Mouse (Mus musculus) hindbrain, embryonic 14.5 days (tissue): Measurements from ENCODE around the gene Ip6k1. TPM values are rescaled to one million over a fixed set of nuclear protein-coding genes. Genes with fewer than 3 reads are reported as not detected.

ENCODE experiments used
- ATAC-seq: fragments of 200-750 bp; cut with Nextera tagmentation; 2 replicates; pipeline ENCODE4 v1.8.0; 2017; ENCODE audit warnings: moderate number of reproducible peaks, mild to moderate bottlenecking, moderate TSS enrichment, moderate library complexity; ENCODE audit not compliant: low FRiP score
- DNase-seq: peaks from one replicate; pipeline ENCODE4 v3.0.0-alpha.2; 2015; ENCODE audit warnings: low spot score
- H3K27ac ChIP-seq: fragments of 300-500 bp; sonication (generic); 2 replicates; pipeline ENCODE4 v1.5.1; 2014; ENCODE audit warnings: mild to moderate bottlenecking, moderate library complexity
- H3K27me3 ChIP-seq: fragments of 300-500 bp; sonication (generic); 2 replicates; pipeline ENCODE4 v1.6.1; 2014; ENCODE audit warnings: mild to moderate bottlenecking, low read length, mixed read lengths; ENCODE audit not compliant: control insufficient read depth, insufficient read depth
- H3K36me3 ChIP-seq: fragments of 300-500 bp; sonication (generic); replicated peaks from 2 replicates; pipeline ENCODE4 v1.6.1; 2014; ENCODE audit not compliant: control insufficient read depth, insufficient read depth
- H3K4me1 ChIP-seq: fragments of 300-500 bp; sonication (generic); replicated peaks from 2 replicates; pipeline ENCODE4 v1.6.1; 2014; ENCODE audit warnings: antibody characterized with exemption, low read length, mixed read lengths; ENCODE audit not compliant: control insufficient read depth, insufficient read depth
- H3K4me2 ChIP-seq: fragments of 300-500 bp; sonication (generic); replicated peaks from 2 replicates; pipeline ENCODE4 v1.6.1; 2014; ENCODE audit warnings: mild to moderate bottlenecking, moderate library complexity
- H3K4me3 ChIP-seq: fragments of 300-500 bp; sonication (generic); replicated peaks from 2 replicates; pipeline ENCODE4 v1.5.1; 2014; ENCODE audit warnings: mild to moderate bottlenecking, low read length
- H3K9ac ChIP-seq: fragments of 300-500 bp; sonication (generic); 2 replicates; pipeline ENCODE4 v1.6.1; 2014
- H3K9me3 ChIP-seq: fragments of 300-500 bp; sonication (generic); 2 replicates; pipeline ENCODE4 v1.6.1; 2016; ENCODE audit warnings: low read length; ENCODE audit not compliant: control insufficient read depth
- WGBS: fragments of 180-500 bp; shearing (Covaris S2); extraction: QIAGEN DNeasy Blood & Tissue Kit; methylation state at CpG from one replicate; pipeline ENCODE4 v1.1.7; 2014; 5-methylcytosine and 5-hydroxymethylcytosine counted together
- microRNA-seq: library from miRNA; unstranded; fragments of <30 nt; microRNA quantifications from one replicate; pipeline ENCODE4, GENCODE M21; 2016
- polyA plus RNA-seq: library from polyadenylated mRNA; unstranded; fragments of >200 nt; fragmentation: Nextera tagmentation; extraction: Ambion mirVana; gene quantifications from 2 replicates; pipeline ENCODE4 v1.2.1, GENCODE M21; 2014

The Ip6k1 gene
- polyA plus RNA-seq, 1 experiment from 2014 or later = 55.4 TPM

DNA sequence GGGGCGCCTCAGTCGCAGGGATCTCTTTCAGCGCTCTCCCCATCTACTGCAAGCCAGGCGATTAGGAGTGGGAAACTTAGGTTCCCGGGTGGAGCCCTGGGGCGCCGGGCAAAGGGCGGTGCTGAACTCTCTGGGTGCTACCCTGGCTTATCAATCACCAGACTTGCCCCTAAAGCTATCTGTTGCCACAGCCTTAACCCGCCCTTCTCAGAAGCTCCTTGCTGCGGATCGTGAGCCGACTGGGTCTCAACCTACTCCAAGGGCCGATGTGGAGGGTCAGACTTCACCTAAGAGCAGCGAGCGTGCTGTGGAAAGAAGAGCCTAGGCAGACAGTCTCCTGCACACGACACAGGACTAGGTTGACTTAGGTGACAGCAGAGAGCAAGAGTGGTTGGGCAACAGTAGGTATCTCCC is 92.7 kb downstream of the Ip6k1 start:
- DNase-seq = no peak

DNA sequence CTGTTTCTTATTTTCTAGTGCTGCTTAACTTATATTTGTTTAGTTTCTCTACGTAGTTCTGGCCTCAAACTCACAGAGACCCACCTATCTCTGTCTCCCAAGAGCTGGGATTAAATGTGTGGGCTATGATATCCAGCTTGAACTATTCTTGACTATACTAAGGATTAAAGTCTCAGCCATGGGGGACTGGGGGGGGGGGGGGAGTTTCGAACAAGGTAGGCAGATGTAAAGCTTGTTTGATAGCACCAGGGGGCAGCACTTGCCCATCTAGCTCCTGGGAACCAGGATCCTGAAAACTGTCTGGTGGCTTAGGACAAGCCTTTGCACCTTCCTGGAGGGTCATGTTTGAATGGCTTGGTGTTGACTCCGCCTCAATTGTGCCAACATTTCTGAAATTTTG is 93.2 kb downstream of the Ip6k1 start:
- peaks cover 53% of the 10 kb centered on the region for H3K36me3 ChIP-seq

More for the DNA sequence above, 92.7 kb downstream of the Ip6k1 start:
- Histone ChIP-seq H3K4me2 (peak overlapping the region; percentile 80), H3K9me3 (no peaks in the 10 kb centered on the region), H3K4me3 (peak overlapping the region; percentile 59), H3K9ac (peak overlapping the region; percentile 73), H3K36me3 (peaks cover 57% of the 10 kb centered on the region), H3K4me1 (peaks cover 16% of the 10 kb centered on the region), H3K27ac (peak overlapping the region; percentile 64; the same call in 1 of the 2 replicates), H3K27me3 (no peaks in the 10 kb centered on the region)
- peak; percentile 3; the same call in 1 of the 2 replicates for ATAC-seq
- under 1% methylated on average over 16 of the region's 16 CpGs for WGBS

DNA sequence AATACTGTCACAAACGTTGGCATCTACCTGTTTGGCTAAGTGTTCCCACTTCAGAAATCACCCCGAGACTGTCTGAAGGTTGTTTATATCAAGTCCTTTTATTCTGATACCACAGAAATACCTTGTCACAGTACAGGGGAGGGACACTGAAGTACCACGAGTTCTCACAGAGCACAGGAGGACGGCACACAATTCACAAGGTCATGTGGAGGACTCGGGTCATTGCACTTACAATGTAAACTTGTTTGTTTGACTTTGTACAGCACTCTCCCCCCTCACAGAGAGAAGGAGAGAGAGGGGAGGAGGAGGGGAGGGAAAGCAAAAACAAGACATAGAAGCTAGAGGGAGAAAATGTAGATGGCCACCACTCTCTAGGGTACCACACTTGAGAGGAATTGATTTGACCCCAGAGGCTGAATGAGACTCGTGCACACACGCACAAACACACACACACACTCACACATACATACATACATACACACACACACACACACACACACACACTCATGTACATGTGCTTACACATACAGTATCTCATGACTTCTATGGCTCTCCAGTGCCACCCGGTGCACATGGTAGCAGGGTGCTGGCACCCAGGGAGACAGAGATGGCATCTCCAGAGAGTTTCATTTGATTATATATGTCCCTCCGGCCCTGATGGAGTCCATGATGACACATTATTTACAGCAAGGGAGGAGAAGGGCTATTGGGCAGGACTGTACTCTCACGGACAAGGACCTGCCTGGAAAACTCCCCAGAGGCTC is 93.8 kb downstream of the Ip6k1 start:
- H3K36me3 ChIP-seq = peaks cover 50% of the 10 kb centered on the region
- H3K4me1 ChIP-seq = peaks cover 16% of the 10 kb centered on the region
- no peak overlapping the region for H3K4me3 ChIP-seq
- no peak for DNase-seq
- no peak overlapping the region for H3K4me2 ChIP-seq
- H3K27ac ChIP-seq = no peak overlapping the region
- ATAC-seq = no peak
- H3K9ac ChIP-seq = no peak overlapping the region
- WGBS = 63% methylated on average over 10 of the region's 10 CpGs
- no peaks in the 10 kb centered on the region for H3K27me3 ChIP-seq
- H3K9me3 ChIP-seq = no peaks in the 10 kb centered on the region

More for the DNA sequence above, 93.2 kb downstream of the Ip6k1 start:
- DNase-seq (peak; percentile 74), ATAC-seq (no peak)
- Histone ChIP-seq H3K4me2 (peak overlapping the region; percentile 80), H3K27ac (no peak overlapping the region), H3K9me3 (no peaks in the 10 kb centered on the region), H3K27me3 (no peaks in the 10 kb centered on the region), H3K9ac (no peak overlapping the region; the same call in 1 of the 2 replicates), H3K4me1 (peaks cover 16% of the 10 kb centered on the region), H3K4me3 (peak overlapping the region; percentile 59; the same call in 1 of the 2 replicates)
- 18% methylated on average over 3 of the region's 3 CpGs for WGBS

Small RNAs within 50 kb of the gene (microRNA-seq; reads per million reads assigned to microRNA genes)
- gene Mir7088 = not detected

Other genes starting within 250 kb of the Ip6k1 start
- 199 and 205 TPM in 2 replicates for gene Rbm5, start 231.5 kb upstream of the Ip6k1 start, polyA plus RNA-seq
- 79.2 and 80.4 TPM in 2 replicates for gene Rbm6, start 129.3 kb upstream of the Ip6k1 start, polyA plus RNA-seq
- gene Mon1a, start 114.3 kb upstream of the Ip6k1 start, polyA plus RNA-seq = 22.1 and 23.1 TPM in 2 replicates
- 0.95 and 1.2 TPM in 2 replicates for gene Mst1r, start 95.6 kb upstream of the Ip6k1 start, polyA plus RNA-seq
- not detected in 2 replicates for gene Actl11, start 74.0 kb upstream of the Ip6k1 start, polyA plus RNA-seq
- gene Camkv, start 66.8 kb upstream of the Ip6k1 start, polyA plus RNA-seq = 16.7 and 20.0 TPM in 2 replicates
- 8.4 and 8.6 TPM in 2 replicates for gene Traip, start 52.4 kb upstream of the Ip6k1 start, polyA plus RNA-seq
- 5.5 and 8.7 TPM in 2 replicates for gene Uba7, start 27.0 kb upstream of the Ip6k1 start, polyA plus RNA-seq
- 1.2 and 1.3 TPM in 2 replicates for gene Gm20661, start 19.4 kb upstream of the Ip6k1 start, polyA plus RNA-seq
- gene Inka1, start 16.6 kb upstream of the Ip6k1 start, polyA plus RNA-seq = 16.3 and 18.1 TPM in 2 replicates
- 2.2 and 3.4 TPM in 2 replicates for gene Cdhr4, start 10.0 kb upstream of the Ip6k1 start, polyA plus RNA-seq
- 0.68 TPM in 1 of 2 replicates, not detected in the other for gene Gm20662, start 6.2 kb upstream of the Ip6k1 start, polyA plus RNA-seq
- gene Gmppb, start 46.7 kb downstream of the Ip6k1 start, polyA plus RNA-seq = 17.7 and 18.2 TPM in 2 replicates
- 2.4 and 2.9 TPM in 2 replicates for gene Amigo3, start 50.7 kb downstream of the Ip6k1 start, polyA plus RNA-seq
- not detected in 2 replicates for gene Mst1, start 77.9 kb downstream of the Ip6k1 start, polyA plus RNA-seq
- gene Rnf123, start 80.8 kb downstream of the Ip6k1 start, polyA plus RNA-seq = 49.9 and 50.9 TPM in 2 replicates
- gene Apeh, start 92.1 kb downstream of the Ip6k1 start, polyA plus RNA-seq = 44.8 and 48.7 TPM in 2 replicates
- 15.4 and 15.7 TPM in 2 replicates for gene Bsn, start 187.9 kb downstream of the Ip6k1 start, polyA plus RNA-seq